Mouse (Mus musculus) liver, postnatal 0 days (tissue): ENCODE results near the gene Mfsd8. TPM values are rescaled to one million over a fixed set of nuclear protein-coding genes. Genes with fewer than 3 reads are reported as not detected.
"Not testable (repeated sequence)": the region's sequence is repeated elsewhere in the genome, so short reads cannot be mapped to it uniquely, and the experiment has no call there.

Experiments used
- ATAC-seq: fragments of 200-750 bp; cut with Nextera tagmentation; 2 replicates; pipeline ENCODE4 v1.8.0; 2017; ENCODE audit warnings: mild to moderate bottlenecking, moderate library complexity
- DNase-seq: peaks from one replicate; pipeline ENCODE4 v3.0.0-alpha.2; 2016
- H3K27ac ChIP-seq: fragments of 300-500 bp; sonication (generic); 2 replicates; pipeline ENCODE4 v1.5.1; 2014; ENCODE audit warnings: antibody characterized with exemption, moderate library complexity, mild to moderate bottlenecking, low read depth
- H3K27me3 ChIP-seq: fragments of 300-500 bp; sonication (generic); 2 replicates; pipeline ENCODE4 v1.6.1; 2014; ENCODE audit warnings: low read length, control low read depth, mixed read lengths; ENCODE audit not compliant: insufficient read depth
- H3K36me3 ChIP-seq: fragments of 300-500 bp; sonication (generic); replicated peaks from 2 replicates; pipeline ENCODE4 v1.6.1; 2014; ENCODE audit warnings: mild to moderate bottlenecking, control low read depth, low read length, moderate library complexity, mixed read lengths; ENCODE audit not compliant: insufficient read depth
- H3K4me1 ChIP-seq: fragments of 300-500 bp; sonication (generic); 2 replicates; pipeline ENCODE4 v1.6.1; 2014; ENCODE audit warnings: antibody characterized with exemption, mild to moderate bottlenecking, control low read depth; ENCODE audit not compliant: insufficient read depth
- H3K4me2 ChIP-seq: fragments of 300-500 bp; sonication (generic); 2 replicates; pipeline ENCODE4 v1.6.1; 2014; ENCODE audit warnings: low read depth, mild to moderate bottlenecking, low read length, moderate library complexity, mixed read lengths
- H3K4me3 ChIP-seq: fragments of 300-500 bp; sonication (generic); 2 replicates; pipeline ENCODE4 v1.5.1; 2014; ENCODE audit warnings: low read depth, low read length
- H3K9ac ChIP-seq: fragments of 300-500 bp; sonication (generic); replicated peaks from 2 replicates; pipeline ENCODE4 v1.6.1; 2014; ENCODE audit warnings: mild to moderate bottlenecking, moderate library complexity
- H3K9me3 ChIP-seq: fragments of 300-500 bp; sonication (generic); 2 replicates; pipeline ENCODE4 v1.6.1; 2016; ENCODE audit warnings: mild to moderate bottlenecking, control low read depth, low read length, mixed read lengths
- CTCF ChIP-seq: sonication (generic); IDR thresholded peaks from 2 replicates; pipeline ENCODE4 v1.5.1; 2016; ENCODE audit warnings: antibody characterized with exemption, low read depth
- EP300 ChIP-seq: IDR thresholded peaks from 2 replicates; pipeline ENCODE4 v1.6.1; 2016; ENCODE audit warnings: antibody characterized with exemption, low read depth, mild to moderate bottlenecking
- whole genome bisulfite sequencing: fragments of 180-500 bp; shearing (Covaris S2); extraction: QIAGEN DNeasy Blood & Tissue Kit; methylation state at CpG from one replicate; pipeline ENCODE4 v1.1.7; 2014; ENCODE audit not compliant: insufficient replicate concordance; 5-methylcytosine and 5-hydroxymethylcytosine counted together
- polyA plus RNA-seq: library from polyadenylated mRNA; unstranded; fragments of >200 nt; fragmentation: Nextera tagmentation; extraction: Ambion mirVana; gene quantifications from 2 replicates; pipeline ENCODE4 v1.2.1, GENCODE M21; 2015

Gene Mfsd8
- polyA plus RNA-seq = 3.0 and 3.5 TPM in 2 replicates

DNA sequence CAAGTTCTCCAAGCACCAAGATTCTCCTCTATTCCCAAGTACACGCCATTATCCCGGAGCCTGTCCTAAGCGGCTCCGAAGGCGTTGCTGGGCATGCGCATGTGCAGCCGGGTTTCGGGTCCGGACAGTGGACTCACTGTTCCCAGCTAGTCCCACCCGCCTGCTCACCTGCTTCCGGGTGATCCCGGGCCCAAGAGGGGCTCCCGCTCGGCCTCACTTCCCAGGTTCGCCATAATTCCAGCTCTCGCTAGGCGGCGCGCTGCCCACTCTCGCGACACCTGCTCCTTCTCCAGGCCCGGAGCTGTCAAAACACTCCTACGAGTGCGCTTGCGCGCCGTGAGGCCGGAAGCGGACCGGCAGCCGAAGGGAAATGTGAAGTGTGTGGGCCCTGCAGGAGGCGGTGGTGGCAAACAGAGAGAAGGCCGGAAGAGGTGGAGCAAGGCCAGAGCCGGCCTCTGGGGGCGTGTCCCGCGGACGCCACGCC is at the start of gene Mfsd8:
Mfsd8 (minus strand) TSS at position 414 of the 484 bp plus-strand sequence.
- under 1% methylated on average over 34 of the region's 39 CpGs for WGBS

GRCm38 (mm10) chr3:40894336-40894735 is 47.6 kb upstream of the Mfsd8 start:
- peak overlapping the region; percentile 65 for H3K4me3 ChIP-seq
- peak; percentile 55 for DNase-seq
- peak overlapping the region; percentile 81 for H3K4me2 ChIP-seq
- not testable (repeated sequence) for H3K27me3 ChIP-seq, H3K4me1 ChIP-seq, H3K36me3 ChIP-seq, ATAC-seq, H3K9me3 ChIP-seq
- peak overlapping the region; percentile 66 for H3K27ac ChIP-seq
- peak overlapping the region; percentile 83 for H3K9ac ChIP-seq
- 0% methylated on average over 18 of the region's 24 CpGs for WGBS

More for the DNA sequence above, at the start of gene Mfsd8:
- H3K4me1 ChIP-seq, H3K36me3 ChIP-seq, H3K27me3 ChIP-seq, H3K9me3 ChIP-seq: not testable (repeated sequence)
- peak within 1 kb of the TSS; percentile 84 for H3K9ac ChIP-seq
- TF ChIP-seq CTCF (peak; percentile 78), EP300 (peak; percentile 74)
- ATAC-seq (peak; percentile 98), DNase-seq (peak; percentile 97)
- H3K4me3 ChIP-seq = peak within 1 kb of the TSS; percentile 61
- H3K27ac ChIP-seq = peak within 1 kb of the TSS; percentile 86
- peak within 1 kb of the TSS; percentile 71 for H3K4me2 ChIP-seq

DNA sequence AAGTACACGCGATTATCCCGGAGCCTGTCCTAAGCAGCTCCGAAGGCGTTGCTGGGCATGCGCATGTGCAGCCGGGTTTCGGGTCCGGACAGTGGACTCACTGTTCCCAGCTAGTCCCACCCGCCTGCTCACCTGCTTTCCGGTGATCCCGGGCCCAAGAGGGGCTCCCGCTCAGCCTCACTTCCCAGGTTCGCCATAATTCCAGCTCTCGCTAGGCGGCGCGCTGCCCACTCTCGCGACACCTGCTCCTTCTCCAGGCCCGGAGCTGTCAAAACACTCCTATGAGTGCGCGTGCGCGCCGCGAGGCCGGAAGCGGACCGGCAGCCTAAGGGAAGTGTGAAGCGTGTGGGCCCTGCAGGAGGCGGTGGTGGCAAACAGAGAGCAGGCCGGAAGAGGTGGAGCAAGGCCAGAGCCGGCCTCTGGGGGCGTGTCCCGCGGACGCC is 47.2 kb upstream of the Mfsd8 start:
- Histone ChIP-seq H3K4me3 (peak overlapping the region; percentile 65), H3K4me2 (peak overlapping the region; percentile 71), H3K27ac (peak overlapping the region; percentile 83), H3K9ac (peak overlapping the region; percentile 84)
- TF ChIP-seq CTCF = peak; percentile 79
- peak; percentile 32; the same call in 1 of the 2 replicates for TF ChIP-seq EP300
- WGBS = under 1% methylated on average over 37 of the region's 38 CpGs
- H3K4me1 ChIP-seq, H3K9me3 ChIP-seq, H3K27me3 ChIP-seq, H3K36me3 ChIP-seq: not testable (repeated sequence)
- ATAC-seq = peak; percentile 99
- peak; percentile 98 for DNase-seq

DNA sequence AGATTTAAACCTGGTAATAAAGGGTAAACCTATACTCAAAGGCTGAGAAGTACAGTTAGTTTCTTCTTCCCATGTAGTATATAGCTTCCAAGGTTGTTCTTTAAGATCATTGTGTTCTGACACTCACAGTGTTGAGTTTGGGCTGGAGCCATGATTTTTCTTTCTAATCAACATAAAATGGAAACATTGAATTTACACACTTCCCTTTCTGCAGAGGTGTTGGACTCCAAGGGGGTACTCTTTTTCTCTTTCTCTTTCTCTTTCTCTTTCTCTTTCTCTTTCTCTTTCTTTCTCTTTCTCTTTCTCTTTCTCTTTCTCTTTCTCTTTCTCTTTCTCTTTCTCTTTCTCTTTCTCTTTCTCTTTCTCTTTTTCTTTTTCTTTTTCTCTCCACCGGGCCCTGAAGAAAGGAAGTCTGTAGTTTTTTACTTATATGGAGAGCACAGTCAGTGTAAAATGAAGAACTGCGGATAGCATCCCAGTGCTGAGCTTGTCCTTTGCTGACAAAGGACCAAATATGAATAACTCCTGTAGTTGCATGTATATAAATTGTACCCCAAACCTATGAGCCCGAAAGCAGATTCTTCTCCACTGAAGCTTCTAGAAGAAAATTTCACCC is 6.5 kb upstream of the Mfsd8 start:
- not testable (repeated sequence) for H3K36me3 ChIP-seq, H3K4me2 ChIP-seq, H3K27me3 ChIP-seq, H3K9ac ChIP-seq, ATAC-seq, H3K9me3 ChIP-seq, H3K4me1 ChIP-seq, DNase-seq, H3K4me3 ChIP-seq, H3K27ac ChIP-seq
- WGBS = 91% methylated on average over 3 of the region's 3 CpGs

DNA sequence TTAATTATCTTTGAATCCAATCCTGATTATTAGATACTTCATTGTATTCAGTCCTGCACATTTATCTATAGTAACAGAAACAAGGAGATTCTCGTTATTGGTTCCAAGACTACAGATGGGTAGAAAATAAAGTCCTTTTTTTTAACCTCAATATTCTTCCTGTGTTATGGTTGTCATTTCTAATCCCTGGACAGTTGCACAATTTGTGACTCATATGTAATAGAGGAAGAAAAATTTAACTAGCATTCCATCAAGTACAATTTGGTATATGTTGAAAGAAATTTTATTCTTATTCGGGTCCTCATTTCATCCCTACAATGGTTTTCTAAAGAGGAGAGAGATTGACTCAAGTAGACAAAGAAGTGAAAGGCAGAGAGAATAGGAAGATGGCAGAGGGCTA is 1.2 kb upstream of the Mfsd8 start:
- not testable (repeated sequence) for H3K9ac ChIP-seq, H3K27me3 ChIP-seq, H3K36me3 ChIP-seq, ATAC-seq, H3K9me3 ChIP-seq, DNase-seq, H3K4me1 ChIP-seq
- WGBS = 74% methylated on average over 2 of the region's 2 CpGs
- H3K27ac ChIP-seq = 0 out of 2 replicates have a peak overlapping the region, but pooled peaks have one; percentile 74
- 0 out of 2 replicates have a peak overlapping the region, but pooled peaks have one; percentile 61 for H3K4me3 ChIP-seq
- peak overlapping the region; percentile 71; the same call in 1 of the 2 replicates for H3K4me2 ChIP-seq

DNA sequence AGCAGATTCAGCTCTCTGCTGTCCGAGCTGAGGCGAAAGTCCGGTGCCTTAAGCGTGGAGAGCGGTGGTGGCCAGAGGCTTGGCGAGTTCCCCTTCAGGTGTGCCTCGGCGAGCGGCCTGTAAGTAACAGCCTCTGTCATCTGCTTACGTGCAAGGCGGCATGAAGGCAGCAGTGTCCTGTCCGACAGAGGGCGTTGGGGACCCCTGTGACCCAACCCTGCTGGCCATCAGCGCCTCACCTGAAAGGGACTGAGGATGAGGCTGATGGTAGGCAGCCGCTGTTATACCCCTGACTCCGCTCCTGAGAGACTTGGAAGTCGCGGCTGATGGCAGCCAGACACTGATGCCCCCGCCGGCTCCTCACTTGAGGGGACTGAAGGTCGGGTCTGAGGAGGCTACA is 332 bp upstream of the Mfsd8 start:
- Histone ChIP-seq H3K4me3 (peak overlapping the region; percentile 61), H3K9ac (peak overlapping the region; percentile 67), H3K4me2 (peak overlapping the region; percentile 71), H3K27ac (peak overlapping the region; percentile 74)
- TF ChIP-seq CTCF = peak; percentile 59
- not testable (repeated sequence) for H3K36me3 ChIP-seq, H3K27me3 ChIP-seq, H3K4me1 ChIP-seq, ATAC-seq, H3K9me3 ChIP-seq
- WGBS = 0% methylated on average over 15 of the region's 21 CpGs
- DNase-seq = peak; percentile 72

- peak within 1 kb of the TSS; percentile 71 for H3K4me2 ChIP-seq
- H3K27ac ChIP-seq = peak within 1 kb of the TSS; percentile 86
- H3K4me1 ChIP-seq, ATAC-seq, H3K9me3 ChIP-seq, H3K27me3 ChIP-seq, H3K36me3 ChIP-seq, DNase-seq: not testable (repeated sequence)
- peak within 1 kb of the TSS; percentile 84 for H3K9ac ChIP-seq
- WGBS = no CpG with 5 or more reads among the region's 4 CpGs
- H3K4me3 ChIP-seq = peak within 1 kb of the TSS; percentile 61
Measured at GRCm38 (mm10) chr3:40846957-40847017, 101 bp upstream of the Mfsd8 start, which contains the start of gene Abhd18. Gene Abhd18 (plus strand): TSS chr3:40846970.

DNA sequence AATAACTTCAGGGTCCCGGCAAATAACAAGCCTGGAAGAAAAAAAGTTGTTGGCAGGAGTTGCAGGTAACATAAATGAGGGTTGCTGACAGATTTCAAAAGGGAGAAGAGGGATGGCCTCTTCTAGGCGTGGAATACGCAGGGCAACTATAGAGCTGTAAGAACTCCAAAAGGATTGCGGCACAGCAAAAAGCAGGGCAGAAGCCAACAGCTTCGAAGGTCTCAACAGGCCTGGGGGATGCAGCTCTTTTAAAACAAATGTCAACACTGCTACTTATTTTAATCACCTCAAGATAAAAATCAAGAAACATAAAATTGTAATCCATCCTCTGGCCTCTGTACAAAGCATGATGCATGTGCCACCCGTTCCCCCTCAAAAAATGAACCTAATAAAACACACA is 1.2 kb downstream of the Mfsd8 start:
- Histone ChIP-seq H3K4me2 (peak overlapping the region; percentile 71; the same call in 1 of the 2 replicates), H3K9ac (peak overlapping the region; percentile 84), H3K4me3 (peak overlapping the region; percentile 61)
- not testable (repeated sequence) for H3K9me3 ChIP-seq, H3K27me3 ChIP-seq, H3K27ac ChIP-seq, DNase-seq, ATAC-seq, H3K36me3 ChIP-seq, H3K4me1 ChIP-seq
- WGBS = 84% methylated on average over 5 of the region's 6 CpGs
